In the genomic region with DNA sequence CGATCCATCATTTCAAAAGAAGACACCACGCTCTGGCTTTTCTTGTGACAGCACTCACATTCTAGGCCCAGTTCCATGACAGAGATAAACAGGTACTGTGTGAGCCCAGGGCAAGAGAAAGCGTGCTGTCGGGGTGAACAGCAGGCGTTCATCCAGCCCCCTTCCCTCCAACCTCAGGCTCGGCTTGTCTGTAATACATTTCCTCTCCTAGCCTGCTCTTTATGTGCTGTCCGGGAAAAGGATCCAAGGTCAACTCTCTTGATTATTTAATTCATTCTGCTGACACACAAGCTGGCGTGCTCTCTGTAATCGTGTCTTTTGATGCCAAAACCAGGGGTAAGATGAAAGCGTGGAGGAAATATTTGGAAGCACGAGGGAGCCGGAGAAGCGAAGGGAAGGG, we compare ENCODE assay signal across 18 mouse cellular contexts. TPM values are rescaled to one million over a fixed set of nuclear protein-coding genes. Genes with fewer than 3 reads are reported as not detected.
DNase-seq lines count a peak whose midpoint lies in the region; ATAC-seq and TF ChIP-seq lines count a peak whose summit lies in the region.
"Had no signal": no experiment of that assay in that cellular context is flagged by ENCODE, and none has a peak within 500 bp of the region (broad histone marks: within the 10 kb centered on the region; RNA-seq: fewer than 3 reads in every experiment).

No protein-coding gene starts in this region.

- peak; percentile 30 to 45 for DNase-seq in cerebellum, postnatal 10 days
- no peak for DNase-seq in cerebellum, adult 9-10 months
- peak; percentile 28 for DNase-seq in hindbrain, postnatal 0 days (ENCODE audit: low spot score)
- no peak for DNase-seq in hindbrain, embryonic 14.5 days (ENCODE audit: low spot score)
- DNase-seq in lung, postnatal 14 days, result no peak
- no peak for DNase-seq in layer of hippocampus, adult 2 months (ENCODE audit: low spot score in 2 of 2)
- DNase-seq: gastrocnemius, postnatal 10 days; right cerebral cortex, adult 18-20 months; thymus, adult 18-20 months had no signal

- H3K9me3 ChIP-seq in hindbrain, postnatal 0 days (ENCODE audit: low read length), result no peaks in the 10 kb centered on the region
- H3K9me3 ChIP-seq in hindbrain, embryonic 14.5 days (ENCODE audit: control insufficient read depth, low read length), result no peaks in the 10 kb centered on the region
- no peaks in the 10 kb centered on the region for H3K9me3 ChIP-seq in lung, embryonic 16.5 days (ENCODE audit: control insufficient read depth, low read length)
- H3K9me3 ChIP-seq in stomach, embryonic 14.5 days (ENCODE audit: control insufficient read depth, low read depth, low read length), result no peaks in the 10 kb centered on the region
- H3K9me3 ChIP-seq: embryonic facial prominence, embryonic 13.5 days; forebrain, embryonic 15.5 days; limb, embryonic 13.5 days; neural tube, embryonic 15.5 days had no signal

- no peak overlapping the region for H3K4me3 ChIP-seq in hindbrain, postnatal 0 days (ENCODE audit: low read length)
- no peak overlapping the region for H3K4me3 ChIP-seq in hindbrain, embryonic 14.5 days (replicated peaks; ENCODE audit: low read length)
- no peak overlapping the region for H3K4me3 ChIP-seq in lung, embryonic 16.5 days (ENCODE audit: low read length)
- no peak overlapping the region for H3K4me3 ChIP-seq in stomach, embryonic 14.5 days (ENCODE audit: low read depth, low read length)
- H3K4me3 ChIP-seq in layer of hippocampus, adult 2 months, result no peak overlapping the region
- H3K4me3 ChIP-seq: embryonic facial prominence, embryonic 13.5 days; forebrain, embryonic 15.5 days; limb, embryonic 13.5 days; neural tube, embryonic 15.5 days had no signal

- H3K27ac ChIP-seq in hindbrain, postnatal 0 days, result peak overlapping the region; percentile 26; the same call in 1 of the 2 replicates
- no peak overlapping the region for H3K27ac ChIP-seq in hindbrain, embryonic 14.5 days
- H3K27ac ChIP-seq in lung, embryonic 16.5 days (ENCODE audit: low read length), result peak overlapping the region; percentile 23; the same call in 1 of the 2 replicates
- no peak overlapping the region for H3K27ac ChIP-seq in stomach, embryonic 14.5 days (ENCODE audit: low read length)
- no peak overlapping the region for H3K27ac ChIP-seq in layer of hippocampus, adult 2 months
- H3K27ac ChIP-seq: forebrain, embryonic 15.5 days; neural tube, embryonic 15.5 days had no signal

- no peak overlapping the region for H3K9ac ChIP-seq in hindbrain, postnatal 0 days (replicated peaks; ENCODE audit: low read length)
- no peak overlapping the region for H3K9ac ChIP-seq in hindbrain, embryonic 14.5 days
- H3K9ac ChIP-seq in lung, embryonic 16.5 days (ENCODE audit: low read length), result no peak overlapping the region
- H3K9ac ChIP-seq in stomach, embryonic 14.5 days (replicated peaks; ENCODE audit: low read depth, low read length), result no peak overlapping the region
- H3K9ac ChIP-seq: embryonic facial prominence, embryonic 13.5 days; forebrain, embryonic 15.5 days; limb, embryonic 13.5 days; neural tube, embryonic 15.5 days had no signal

- ATAC-seq in hindbrain, postnatal 0 days, result no peak
- no peak for ATAC-seq in hindbrain, embryonic 14.5 days (ENCODE audit: low FRiP score)
- ATAC-seq in lung, embryonic 16.5 days (ENCODE audit: low read depth), result peak; percentile 61
- ATAC-seq in stomach, embryonic 14.5 days (ENCODE audit: insufficient number of reproducible peaks, insufficient read depth, low FRiP score, low read depth), result 0 out of 2 replicates have a peak, but pooled peaks have one; percentile 14
- ATAC-seq: forebrain, embryonic 15.5 days had no signal

- H3K4me1 ChIP-seq in hindbrain, postnatal 0 days (ENCODE audit: insufficient read depth, low read length), result no peaks in the 10 kb centered on the region
- no peaks in the 10 kb centered on the region for H3K4me1 ChIP-seq in hindbrain, embryonic 14.5 days (replicated peaks; ENCODE audit: control insufficient read depth, insufficient read depth, low read length)
- peaks cover 27% of the 10 kb centered on the region for H3K4me1 ChIP-seq in lung, embryonic 16.5 days (replicated peaks; ENCODE audit: control insufficient read depth, insufficient read depth, low read length)
- H3K4me1 ChIP-seq in stomach, embryonic 14.5 days (ENCODE audit: control insufficient read depth, insufficient read depth, low read length), result peaks cover 8% of the 10 kb centered on the region; the same call in 1 of the 2 replicates
- H3K4me1 ChIP-seq: forebrain, embryonic 15.5 days had no signal

- no peaks in the 10 kb centered on the region for H3K27me3 ChIP-seq in hindbrain, postnatal 0 days (ENCODE audit: insufficient read depth, low read length)
- no peaks in the 10 kb centered on the region for H3K27me3 ChIP-seq in hindbrain, embryonic 14.5 days (ENCODE audit: control insufficient read depth, insufficient read depth, low read length)
- H3K27me3 ChIP-seq in lung, embryonic 16.5 days (ENCODE audit: control insufficient read depth, insufficient read depth, low read depth, low read length), result no peaks in the 10 kb centered on the region
- H3K27me3 ChIP-seq in stomach, embryonic 14.5 days (ENCODE audit: control insufficient read depth, insufficient read depth, low read length), result no peaks in the 10 kb centered on the region
- H3K27me3 ChIP-seq: embryonic facial prominence, embryonic 13.5 days; forebrain, embryonic 15.5 days; limb, embryonic 13.5 days; neural tube, embryonic 15.5 days had no signal

- no peak for TF ChIP-seq CTCF in hindbrain, postnatal 0 days (IDR thresholded peaks at IDR 0.05; ENCODE audit: low read depth)
- no peak for TF ChIP-seq CTCF in layer of hippocampus, adult 2 months (conservative IDR thresholded peaks at IDR 0.05)

- H3K4me2 ChIP-seq in hindbrain, postnatal 0 days (ENCODE audit: low read depth, low read length), result no peak overlapping the region
- H3K4me2 ChIP-seq in hindbrain, embryonic 14.5 days (replicated peaks), result no peak overlapping the region
- H3K4me2 ChIP-seq in lung, embryonic 16.5 days (ENCODE audit: low read depth, low read length), result no peak overlapping the region
- no peak overlapping the region for H3K4me2 ChIP-seq in stomach, embryonic 14.5 days (replicated peaks; ENCODE audit: low read depth, low read length)
- H3K4me2 ChIP-seq: embryonic facial prominence, embryonic 13.5 days; forebrain, embryonic 15.5 days; heart, embryonic 11.5 days; limb, embryonic 13.5 days; neural tube, embryonic 15.5 days had no signal

- 37% methylated on average over 13 of the region's 13 CpGs for WGBS in hindbrain, postnatal 0 days
- WGBS in hindbrain, embryonic 14.5 days, result 57% methylated on average over 13 of the region's 13 CpGs
- WGBS in lung, embryonic 16.5 days, result 44% methylated on average over 13 of the region's 13 CpGs
- WGBS in stomach, embryonic 14.5 days, result 47% methylated on average over 13 of the region's 13 CpGs

- no peaks in the 10 kb centered on the region for H3K36me3 ChIP-seq in hindbrain, postnatal 0 days (ENCODE audit: insufficient read depth, low read length)
- no peaks in the 10 kb centered on the region for H3K36me3 ChIP-seq in hindbrain, embryonic 14.5 days (replicated peaks; ENCODE audit: control insufficient read depth, insufficient read depth)
- no peaks in the 10 kb centered on the region for H3K36me3 ChIP-seq in lung, embryonic 16.5 days (ENCODE audit: control insufficient read depth, insufficient read depth, low read length)
- H3K36me3 ChIP-seq in stomach, embryonic 14.5 days (ENCODE audit: control insufficient read depth, insufficient read depth, low read length), result no peaks in the 10 kb centered on the region
- H3K36me3 ChIP-seq: forebrain, embryonic 15.5 days; neural tube, embryonic 15.5 days had no signal

RNA-seq across cellular contexts. Expression of a gene that starts 39.0 kb away (rescaled TPM):
- 0.42 TPM in 1 of 2 replicates, not detected in the other for total RNA-seq in hindbrain, postnatal 0 days (2014; rRNA removed)
- 0.10 TPM in 2 replicates for polyA plus RNA-seq in hindbrain, postnatal 0 days (2015; fragmentation: Nextera tagmentation; extraction: Ambion mirVana)
- polyA plus RNA-seq in hindbrain, embryonic 14.5 days (2014; fragmentation: Nextera tagmentation; extraction: Ambion mirVana), result 0.13 and 0.21 TPM in 2 replicates
- polyA plus RNA-seq in lung, embryonic 16.5 days (2015; fragmentation: Nextera tagmentation; extraction: Ambion mirVana), result 0.28 and 0.38 TPM in 2 replicates
- polyA plus RNA-seq in stomach, embryonic 14.5 days (2014; fragmentation: Nextera tagmentation; extraction: Ambion mirVana), result 0.29 and 0.53 TPM in 2 replicates
- total RNA-seq in layer of hippocampus, adult 2 months (2021), result not detected
- total RNA-seq: adrenal gland, adult 18-20 months; left cerebral cortex, adult 18-20 months had no signal
- polyA plus RNA-seq: forebrain, embryonic 15.5 days had no signal

Comparison
In these comparisons a context has a peak if more than half of its experiments do, and no peak if none do; other contexts are left out.
1. DNase-seq: peak in cerebellum, postnatal 10 days (2 of 2) and hindbrain, postnatal 0 days (single experiment); none in cerebellum, adult 9-10 months (single experiment), hindbrain, embryonic 14.5 days (single experiment), lung, postnatal 14 days (single experiment) and layer of hippocampus, adult 2 months (0 of 2).
2. H3K27ac ChIP-seq: peak in hindbrain, postnatal 0 days (single experiment) and lung, embryonic 16.5 days (single experiment); none in hindbrain, embryonic 14.5 days (single experiment), stomach, embryonic 14.5 days (single experiment) and layer of hippocampus, adult 2 months (single experiment).
3. ATAC-seq: peak in lung, embryonic 16.5 days (single experiment) and stomach, embryonic 14.5 days (single experiment); none in hindbrain, postnatal 0 days (single experiment) and hindbrain, embryonic 14.5 days (single experiment).